Mouse (Mus musculus): ENCODE measurements at regions not wholly inside any gene's neighbourhood (a gene's known extent, or its start where the extent isn't known, plus 50 kb on each side); places are given as distances from the start of the nearest gene placed in this dataset.

DNA sequence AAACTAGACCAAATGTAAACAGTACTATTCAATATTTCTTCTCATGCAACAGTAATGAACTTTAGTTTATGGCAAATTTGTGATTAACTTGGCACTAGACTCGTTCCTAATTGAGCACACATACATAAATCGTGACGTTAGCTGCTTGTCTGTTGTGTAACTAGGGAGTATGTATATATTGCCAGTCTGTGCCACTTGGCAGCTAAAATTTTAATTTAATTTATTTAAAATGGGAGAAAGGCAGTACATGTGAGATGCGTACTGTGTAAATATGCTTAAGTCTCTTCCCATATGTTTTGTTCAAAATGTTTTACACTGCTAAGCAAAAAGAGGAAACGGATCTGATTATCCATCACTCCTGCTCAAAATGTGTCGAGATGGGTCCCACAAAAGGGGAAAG lies 553.1 kb downstream of the Rwdd3 start:
- no peaks in the 10 kb centered on the region for H3K4me1 ChIP-seq (ENCODE audit: control insufficient read depth, insufficient read depth, low read length)
- no peaks in the 10 kb centered on the region for H3K9me3 ChIP-seq (replicated peaks; ENCODE audit: control insufficient read depth, insufficient read depth, low read length, poor library complexity, severe bottlenecking)
- no peak overlapping the region for H3K4me3 ChIP-seq (ENCODE audit: low read depth, low read length)
- no peak overlapping the region for H3K9ac ChIP-seq (ENCODE audit: low read depth, poor library complexity, severe bottlenecking)
- no peak overlapping the region for H3K27ac ChIP-seq (ENCODE audit: insufficient read depth, low read length)
- H3K36me3 ChIP-seq (ENCODE audit: control insufficient read depth, insufficient read depth, low read length, poor library complexity, severe bottlenecking), result no peaks in the 10 kb centered on the region
- no peaks in the 10 kb centered on the region for H3K27me3 ChIP-seq (ENCODE audit: control insufficient read depth, insufficient read depth, low read length, poor library complexity, severe bottlenecking)
- TF ChIP-seq EP300 (IDR thresholded peaks at IDR 0.05; ENCODE audit: insufficient read depth, low read depth, low read length) (no peak), POLR2A (IDR thresholded peaks at IDR 0.05; ENCODE audit: insufficient read depth, low read length) (no peak), CTCF (IDR thresholded peaks at IDR 0.05; ENCODE audit: low read depth, low read length) (no peak)

DNA sequence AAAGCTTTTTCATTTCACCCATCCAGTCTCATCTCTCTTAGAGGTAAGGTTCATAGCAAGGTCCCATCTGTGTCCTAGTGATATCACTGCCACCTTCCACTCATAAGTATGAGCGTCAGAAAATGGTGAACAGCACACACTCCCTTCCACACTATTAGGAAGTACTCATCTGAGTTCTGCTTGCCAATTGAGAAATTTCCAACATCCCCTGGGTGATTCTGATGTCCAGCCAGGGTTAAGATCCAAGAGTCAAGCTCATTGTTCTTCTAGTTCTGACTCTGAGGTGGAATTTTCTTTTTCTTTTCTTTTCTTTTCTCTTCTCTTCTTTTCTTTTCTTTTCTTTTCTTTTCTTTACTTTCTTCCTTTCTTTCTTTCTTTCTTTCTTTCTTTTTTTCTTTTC lies 577.3 kb downstream of the Rwdd3 start:
- Histone ChIP-seq H3K36me3 (ENCODE audit: control insufficient read depth, insufficient read depth, low read length, poor library complexity, severe bottlenecking) (no peaks in the 10 kb centered on the region), H3K27me3 (ENCODE audit: control insufficient read depth, insufficient read depth, low read length, poor library complexity, severe bottlenecking) (no peaks in the 10 kb centered on the region), H3K9me3 (replicated peaks; ENCODE audit: control insufficient read depth, insufficient read depth, low read length, poor library complexity, severe bottlenecking) (no peaks in the 10 kb centered on the region), H3K9ac (ENCODE audit: low read depth, poor library complexity, severe bottlenecking) (no peak overlapping the region), H3K4me3 (ENCODE audit: low read depth, low read length) (no peak overlapping the region), H3K27ac (ENCODE audit: insufficient read depth, low read length) (no peak overlapping the region), H3K4me1 (ENCODE audit: control insufficient read depth, insufficient read depth, low read length) (no peaks in the 10 kb centered on the region)
- TF ChIP-seq EP300 (IDR thresholded peaks at IDR 0.05; ENCODE audit: insufficient read depth, low read depth, low read length) (no peak), CTCF (IDR thresholded peaks at IDR 0.05; ENCODE audit: low read depth, low read length) (no peak), POLR2A (IDR thresholded peaks at IDR 0.05; ENCODE audit: insufficient read depth, low read length) (no peak)

DNA sequence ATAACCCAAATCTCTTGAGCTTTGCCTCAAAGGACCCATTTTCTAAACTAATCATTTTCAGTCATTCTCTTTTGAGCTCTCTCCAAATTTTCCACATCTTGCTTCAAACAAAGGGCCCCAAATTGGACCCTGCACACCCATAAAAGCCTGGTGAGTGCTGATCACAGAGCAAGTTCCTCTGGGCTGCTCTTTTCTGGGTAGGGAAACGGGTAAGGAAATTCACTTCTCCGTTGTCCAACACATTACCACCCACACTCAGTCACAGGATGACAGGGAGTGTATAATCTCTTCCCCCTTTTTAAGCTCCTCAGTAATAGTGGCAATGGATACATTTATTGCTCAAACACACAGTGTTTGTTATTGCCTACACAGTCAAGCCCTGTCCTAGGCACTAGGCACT lies 580.3 kb downstream of the Rwdd3 start:
- no peaks in the 10 kb centered on the region for H3K9me3 ChIP-seq (replicated peaks; ENCODE audit: control insufficient read depth, insufficient read depth, low read length, poor library complexity, severe bottlenecking)
- no peak overlapping the region for H3K9ac ChIP-seq (ENCODE audit: low read depth, poor library complexity, severe bottlenecking)
- H3K36me3 ChIP-seq (ENCODE audit: control insufficient read depth, insufficient read depth, low read length, poor library complexity, severe bottlenecking), result no peaks in the 10 kb centered on the region
- H3K27ac ChIP-seq (ENCODE audit: insufficient read depth, low read length), result no peak overlapping the region
- H3K27me3 ChIP-seq (ENCODE audit: control insufficient read depth, insufficient read depth, low read length, poor library complexity, severe bottlenecking), result no peaks in the 10 kb centered on the region
- H3K4me3 ChIP-seq (ENCODE audit: low read depth, low read length), result no peak overlapping the region
- H3K4me1 ChIP-seq (ENCODE audit: control insufficient read depth, insufficient read depth, low read length), result no peaks in the 10 kb centered on the region
- TF ChIP-seq CTCF (IDR thresholded peaks at IDR 0.05; ENCODE audit: low read depth, low read length), result no peak

- Histone ChIP-seq H3K36me3 (ENCODE audit: control insufficient read depth, insufficient read depth, low read length, poor library complexity, severe bottlenecking) (no peaks in the 10 kb centered on the region), H3K9ac (ENCODE audit: low read depth, poor library complexity, severe bottlenecking) (no peak overlapping the region), H3K27ac (ENCODE audit: insufficient read depth, low read length) (no peak overlapping the region), H3K9me3 (replicated peaks; ENCODE audit: control insufficient read depth, insufficient read depth, low read length, poor library complexity, severe bottlenecking) (no peaks in the 10 kb centered on the region), H3K4me3 (ENCODE audit: low read depth, low read length) (no peak overlapping the region), H3K4me1 (ENCODE audit: control insufficient read depth, insufficient read depth, low read length) (no peaks in the 10 kb centered on the region), H3K27me3 (ENCODE audit: control insufficient read depth, insufficient read depth, low read length, poor library complexity, severe bottlenecking) (no peaks in the 10 kb centered on the region)
- TF ChIP-seq EP300 (IDR thresholded peaks at IDR 0.05; ENCODE audit: insufficient read depth, low read depth, low read length), result no peak
- TF ChIP-seq CTCF (IDR thresholded peaks at IDR 0.05; ENCODE audit: low read depth, low read length), result no peak
- no peak for TF ChIP-seq POLR2A (IDR thresholded peaks at IDR 0.05; ENCODE audit: insufficient read depth, low read length)
Observed at GRCm38 (mm10) chr3:120570806-120571425, 600.6 kb downstream of the Rwdd3 start.

DNA sequence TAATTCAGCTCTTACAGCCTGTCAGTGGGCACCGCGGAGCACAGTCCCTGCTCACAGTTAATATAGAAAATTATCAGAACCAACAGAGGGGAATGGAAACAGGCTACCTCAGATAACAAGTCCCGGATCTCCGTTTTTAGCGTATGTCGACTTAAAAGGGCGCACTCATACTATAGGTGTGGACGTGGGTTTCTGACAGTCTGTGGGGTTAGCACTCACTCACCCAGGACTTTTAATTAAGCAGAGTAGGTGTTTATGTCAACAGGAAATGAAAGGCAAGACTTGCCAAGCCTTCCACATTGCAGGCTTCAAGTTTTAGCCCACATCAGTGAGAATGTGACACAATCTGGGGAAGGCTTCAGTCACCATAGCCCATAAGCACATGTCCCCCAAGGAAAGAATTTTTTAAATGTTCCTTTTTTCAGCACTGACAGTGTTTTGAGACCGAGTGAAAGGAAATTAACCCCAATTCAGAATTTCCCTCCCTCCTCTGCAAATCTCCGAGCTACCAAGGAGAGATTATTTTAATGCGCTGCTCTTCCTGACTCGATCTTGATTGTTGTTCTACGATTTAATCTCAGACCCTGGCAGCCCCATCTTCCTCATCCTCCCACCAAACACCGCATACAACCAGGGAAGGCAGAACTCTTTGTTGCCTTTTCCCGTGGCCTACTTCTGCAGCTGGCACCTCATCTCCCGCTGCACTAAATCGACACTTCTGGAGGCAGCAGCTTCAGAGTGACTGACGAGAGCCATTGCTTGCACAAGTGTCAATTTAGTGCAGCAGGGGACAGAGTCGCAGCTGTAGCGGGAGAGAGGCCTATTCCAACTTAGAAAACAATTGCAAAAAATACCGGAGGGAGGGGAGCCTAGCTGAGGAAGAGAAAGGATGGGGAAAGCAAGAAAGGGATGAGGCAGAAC lies 629.7 kb downstream of the Rwdd3 start:
- Histone ChIP-seq H3K9ac (ENCODE audit: low read depth, poor library complexity, severe bottlenecking) (no peak overlapping the region), H3K4me3 (ENCODE audit: low read depth, low read length) (no peak overlapping the region), H3K9me3 (replicated peaks; ENCODE audit: control insufficient read depth, insufficient read depth, low read length, poor library complexity, severe bottlenecking) (no peaks in the 10 kb centered on the region), H3K36me3 (ENCODE audit: control insufficient read depth, insufficient read depth, low read length, poor library complexity, severe bottlenecking) (no peaks in the 10 kb centered on the region), H3K4me1 (ENCODE audit: control insufficient read depth, insufficient read depth, low read length) (no peaks in the 10 kb centered on the region), H3K27ac (ENCODE audit: insufficient read depth, low read length) (no peak overlapping the region), H3K27me3 (ENCODE audit: control insufficient read depth, insufficient read depth, low read length, poor library complexity, severe bottlenecking) (no peaks in the 10 kb centered on the region)
- TF ChIP-seq POLR2A (IDR thresholded peaks at IDR 0.05; ENCODE audit: insufficient read depth, low read length) (no peak), EP300 (IDR thresholded peaks at IDR 0.05; ENCODE audit: insufficient read depth, low read depth, low read length) (no peak), CTCF (IDR thresholded peaks at IDR 0.05; ENCODE audit: low read depth, low read length) (no peak)

GRCm38 (mm10) chr3:120533901-120534300 lies 637.6 kb downstream of the Rwdd3 start:
- no peaks in the 10 kb centered on the region for H3K4me1 ChIP-seq (ENCODE audit: control insufficient read depth, insufficient read depth, low read length)
- H3K27ac ChIP-seq (ENCODE audit: insufficient read depth, low read length), result no peak overlapping the region
- no peak overlapping the region for H3K9ac ChIP-seq (ENCODE audit: low read depth, poor library complexity, severe bottlenecking)
- no peaks in the 10 kb centered on the region for H3K27me3 ChIP-seq (ENCODE audit: control insufficient read depth, insufficient read depth, low read length, poor library complexity, severe bottlenecking)
- H3K4me3 ChIP-seq (ENCODE audit: low read depth, low read length), result no peak overlapping the region
- H3K36me3 ChIP-seq (ENCODE audit: control insufficient read depth, insufficient read depth, low read length, poor library complexity, severe bottlenecking), result no peaks in the 10 kb centered on the region
- no peak for TF ChIP-seq EP300 (IDR thresholded peaks at IDR 0.05; ENCODE audit: insufficient read depth, low read depth, low read length)
- TF ChIP-seq CTCF (IDR thresholded peaks at IDR 0.05; ENCODE audit: low read depth, low read length), result no peak
- no peak for TF ChIP-seq POLR2A (IDR thresholded peaks at IDR 0.05; ENCODE audit: insufficient read depth, low read length)
- H3K9me3 ChIP-seq (replicated peaks; ENCODE audit: control insufficient read depth, insufficient read depth, low read length, poor library complexity, severe bottlenecking), result no peaks in the 10 kb centered on the region

Data from ES-Bruce4 (cell line).